Mouse (Mus musculus): ENCODE measurements around the gene Adipor2.

GRCm38 (mm10) chr6:119400649-119401048 is 16.9 kb downstream of the Adipor2 start:
- no peak for TF ChIP-seq CTCF (IDR thresholded peaks at IDR 0.05; ENCODE audit: borderline replicate concordance, insufficient read depth, low read depth, low read length)
- TF ChIP-seq POLR2A (IDR thresholded peaks at IDR 0.05; ENCODE audit: borderline replicate concordance, insufficient read depth, low read length) = no peak
